Mouse (Mus musculus): ENCODE results near the gene Gpld1. TPM values are rescaled to one million over a fixed set of nuclear protein-coding genes. Genes with fewer than 3 reads are reported as not detected.
A peak's percentile ranks its signal among the peaks of the same experiment; 100 is the strongest.

Gene Gpld1
- total and polyA plus RNA-seq, 2 experiments from 2014 or later: 3.8 to 5.5 TPM

DNA sequence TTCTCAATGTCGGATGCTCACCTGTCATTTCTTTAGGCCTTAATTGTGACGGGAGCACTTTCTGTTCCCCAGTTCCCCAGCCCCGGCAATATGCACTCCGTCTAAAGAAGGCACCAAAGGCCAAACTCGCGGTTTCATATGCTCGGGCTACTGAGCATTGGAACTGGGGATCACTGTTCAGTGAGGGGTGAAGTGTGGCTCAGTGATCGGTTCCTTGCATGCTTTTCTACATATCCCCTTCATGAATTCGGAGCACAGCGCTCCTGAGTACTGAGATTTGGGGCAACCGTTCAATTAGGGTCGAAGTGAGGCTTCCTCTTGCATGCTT is 5.1 kb upstream of the Gpld1 start:
- H3K4me1 ChIP-seq (ENCODE audit: insufficient read depth, low read length): peaks cover 15% of the 10 kb centered on the region; the same call in 1 of the 2 replicates
- WGBS: 14% methylated on average over 12 of the region's 12 CpGs
- H3K4me3 ChIP-seq (ENCODE audit: low read depth, low read length): peak overlapping the region; percentile 50
- no peaks in the 10 kb centered on the region for H3K36me3 ChIP-seq (ENCODE audit: insufficient read depth, low read length)
- peak overlapping the region; percentile 48 for H3K4me2 ChIP-seq (ENCODE audit: low read depth, low read length, poor library complexity, severe bottlenecking)
- H3K27me3 ChIP-seq (ENCODE audit: insufficient read depth, low read length): no peaks in the 10 kb centered on the region
- H3K9me3 ChIP-seq (ENCODE audit: low read length): no peaks in the 10 kb centered on the region
- TF ChIP-seq CTCF (IDR thresholded peaks at IDR 0.05): no peak
- ATAC-seq (ENCODE audit: low FRiP score) (peak; percentile 35; the same call in 1 of the 2 replicates), DNase-seq (ENCODE audit: low spot score) (no peak)
- H3K9ac ChIP-seq (replicated peaks; ENCODE audit: low read length, poor library complexity, severe bottlenecking): peak overlapping the region; percentile 77
- H3K27ac ChIP-seq (ENCODE audit: low read depth, low read length): peak overlapping the region; percentile 79

DNA sequence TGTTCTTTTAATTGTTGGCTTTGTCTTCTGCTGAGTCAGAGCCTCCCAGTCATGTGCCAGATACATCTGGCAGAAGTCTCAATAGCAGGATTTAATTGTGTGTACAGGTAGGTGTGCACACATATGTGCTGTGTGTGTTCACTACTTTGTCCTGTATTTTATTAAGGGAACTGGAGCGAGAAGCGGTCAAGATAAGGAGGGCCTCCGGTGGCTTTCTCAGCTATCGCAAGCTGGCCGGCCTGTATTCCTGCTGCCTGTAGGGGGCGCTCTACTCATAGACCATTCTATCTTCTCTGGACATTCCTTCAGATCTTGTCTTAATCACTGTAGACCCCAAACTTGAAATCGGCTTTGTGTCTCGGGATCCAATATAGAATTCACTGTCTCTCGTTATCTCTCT is 4.3 kb upstream of the Gpld1 start:
- H3K4me3 ChIP-seq (ENCODE audit: low read depth, low read length): no peak overlapping the region
- H3K4me1 ChIP-seq (ENCODE audit: insufficient read depth, low read length): peaks cover 15% of the 10 kb centered on the region; the same call in 1 of the 2 replicates
- no peak for ATAC-seq (ENCODE audit: low FRiP score)
- peak; percentile 75 for DNase-seq (ENCODE audit: low spot score)
- TF ChIP-seq CTCF (IDR thresholded peaks at IDR 0.05): peak; percentile 80
- no peaks in the 10 kb centered on the region for H3K36me3 ChIP-seq (ENCODE audit: insufficient read depth, low read length)
- H3K27ac ChIP-seq (ENCODE audit: low read depth, low read length): no peak overlapping the region
- no peak overlapping the region for H3K9ac ChIP-seq (replicated peaks; ENCODE audit: low read length, poor library complexity, severe bottlenecking)
- no peak overlapping the region for H3K4me2 ChIP-seq (ENCODE audit: low read depth, low read length, poor library complexity, severe bottlenecking)
- WGBS: 33% methylated on average over 9 of the region's 9 CpGs
- no peaks in the 10 kb centered on the region for H3K9me3 ChIP-seq (ENCODE audit: low read length)
- no peaks in the 10 kb centered on the region for H3K27me3 ChIP-seq (ENCODE audit: insufficient read depth, low read length)

DNA sequence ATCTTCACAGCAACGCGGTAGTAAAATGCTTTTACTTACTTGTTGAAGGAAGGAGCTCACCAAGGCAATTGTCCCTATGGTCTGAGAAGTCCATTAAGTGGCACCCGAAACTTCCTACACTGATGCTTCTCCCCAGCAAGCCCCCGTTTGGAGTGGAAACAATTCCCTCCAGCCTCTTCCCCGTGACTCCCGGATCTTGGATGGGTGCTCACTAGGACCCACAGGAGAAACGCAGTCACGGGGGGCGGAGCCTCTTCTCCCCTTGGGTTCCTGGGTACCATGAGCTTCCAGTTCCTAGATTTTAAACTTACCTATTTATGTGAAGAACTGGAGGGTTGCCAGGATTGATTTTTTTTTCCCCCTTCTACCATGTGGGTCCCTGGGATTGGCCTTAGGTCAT is 3.5 kb upstream of the Gpld1 start:
- no peak for ATAC-seq (ENCODE audit: low FRiP score)

DNA sequence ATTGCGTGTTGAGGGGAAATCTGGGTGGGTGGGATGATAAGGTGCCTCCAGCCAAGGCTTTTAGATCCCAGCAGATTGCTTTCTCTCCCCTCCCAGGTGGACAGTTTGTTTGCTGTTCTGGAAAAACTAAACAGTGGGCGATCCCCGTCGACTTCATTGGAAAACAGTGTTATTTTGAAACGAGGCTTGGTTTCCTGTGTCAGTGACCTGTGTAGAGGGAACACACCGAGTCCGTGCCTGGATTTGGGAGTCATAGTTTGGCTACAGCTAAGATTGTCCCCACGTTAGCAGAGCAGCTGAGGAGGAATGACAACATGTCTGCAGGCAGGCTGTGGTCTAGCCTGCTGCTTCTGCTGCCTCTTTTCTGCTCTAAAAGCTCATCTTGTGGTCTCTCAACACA is 351 bp downstream of the Gpld1 start:
- DNase-seq (ENCODE audit: low spot score) (no peak), ATAC-seq (ENCODE audit: low FRiP score) (no peak)
- no peak overlapping the region for H3K4me2 ChIP-seq (ENCODE audit: low read depth, low read length, poor library complexity, severe bottlenecking)
- no peaks in the 10 kb centered on the region for H3K27me3 ChIP-seq (ENCODE audit: insufficient read depth, low read length)
- no peaks in the 10 kb centered on the region for H3K36me3 ChIP-seq (ENCODE audit: insufficient read depth, low read length)
- peaks cover 6% of the 10 kb centered on the region; the same call in 1 of the 2 replicates for H3K4me1 ChIP-seq (ENCODE audit: insufficient read depth, low read length)
- H3K9ac ChIP-seq (replicated peaks; ENCODE audit: low read length, poor library complexity, severe bottlenecking): no peak overlapping the region
- H3K9me3 ChIP-seq (ENCODE audit: low read length): no peaks in the 10 kb centered on the region
- WGBS: 82% methylated on average over 8 of the region's 8 CpGs
- TF ChIP-seq CTCF (IDR thresholded peaks at IDR 0.05): no peak
- H3K27ac ChIP-seq (ENCODE audit: low read depth, low read length): no peak overlapping the region
- H3K4me3 ChIP-seq (ENCODE audit: low read depth, low read length): no peak overlapping the region

More for the DNA sequence above, 3.5 kb upstream of the Gpld1 start:
- TF ChIP-seq CTCF (IDR thresholded peaks at IDR 0.05): no peak
- Histone ChIP-seq H3K9me3 (ENCODE audit: low read length) (no peaks in the 10 kb centered on the region), H3K36me3 (ENCODE audit: insufficient read depth, low read length) (no peaks in the 10 kb centered on the region), H3K4me2 (ENCODE audit: low read depth, low read length, poor library complexity, severe bottlenecking) (no peak overlapping the region), H3K4me1 (ENCODE audit: insufficient read depth, low read length) (peaks cover 15% of the 10 kb centered on the region; the same call in 1 of the 2 replicates), H3K9ac (replicated peaks; ENCODE audit: low read length, poor library complexity, severe bottlenecking) (no peak overlapping the region), H3K27ac (ENCODE audit: low read depth, low read length) (no peak overlapping the region), H3K4me3 (ENCODE audit: low read depth, low read length) (no peak overlapping the region), H3K27me3 (ENCODE audit: insufficient read depth, low read length) (no peaks in the 10 kb centered on the region)
- WGBS: 92% methylated on average over 9 of the region's 9 CpGs
- no peak for DNase-seq (ENCODE audit: low spot score)

DNA sequence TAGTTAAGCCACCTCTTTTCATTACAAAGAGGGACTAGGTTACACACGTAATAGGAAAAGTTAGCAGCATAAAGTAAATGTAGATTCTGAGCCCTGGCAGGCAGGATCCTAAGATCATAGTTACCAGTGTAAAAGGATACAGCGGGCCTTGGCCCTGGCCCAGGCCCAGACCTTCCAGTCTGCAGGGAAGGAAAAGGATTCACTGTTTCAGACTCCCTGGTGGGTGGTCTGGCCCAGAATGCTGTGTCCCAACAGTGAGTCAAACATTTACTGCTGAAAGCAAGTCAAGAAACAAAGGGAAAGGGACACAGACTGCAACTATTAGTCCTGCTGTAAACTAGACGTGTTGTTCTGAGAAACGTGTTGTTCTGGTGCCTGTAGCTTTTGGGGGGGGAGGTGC is 2.6 kb downstream of the Gpld1 start:
- H3K9ac ChIP-seq (replicated peaks; ENCODE audit: low read length, poor library complexity, severe bottlenecking): no peak overlapping the region
- no peak for TF ChIP-seq CTCF (IDR thresholded peaks at IDR 0.05)
- H3K36me3 ChIP-seq (ENCODE audit: insufficient read depth, low read length): no peaks in the 10 kb centered on the region
- no peak overlapping the region for H3K27ac ChIP-seq (ENCODE audit: low read depth, low read length)
- no peak overlapping the region for H3K4me2 ChIP-seq (ENCODE audit: low read depth, low read length, poor library complexity, severe bottlenecking)
- peaks cover 3% of the 10 kb centered on the region; the same call in 1 of the 2 replicates for H3K4me1 ChIP-seq (ENCODE audit: insufficient read depth, low read length)
- no peak overlapping the region for H3K4me3 ChIP-seq (ENCODE audit: low read depth, low read length)
- 23% methylated on average over 4 of the region's 4 CpGs for WGBS
- no peaks in the 10 kb centered on the region for H3K27me3 ChIP-seq (ENCODE audit: insufficient read depth, low read length)
- no peaks in the 10 kb centered on the region for H3K9me3 ChIP-seq (ENCODE audit: low read length)
- DNase-seq (ENCODE audit: low spot score): peak; percentile 82
- ATAC-seq (ENCODE audit: low FRiP score): peak; percentile 79

DNA sequence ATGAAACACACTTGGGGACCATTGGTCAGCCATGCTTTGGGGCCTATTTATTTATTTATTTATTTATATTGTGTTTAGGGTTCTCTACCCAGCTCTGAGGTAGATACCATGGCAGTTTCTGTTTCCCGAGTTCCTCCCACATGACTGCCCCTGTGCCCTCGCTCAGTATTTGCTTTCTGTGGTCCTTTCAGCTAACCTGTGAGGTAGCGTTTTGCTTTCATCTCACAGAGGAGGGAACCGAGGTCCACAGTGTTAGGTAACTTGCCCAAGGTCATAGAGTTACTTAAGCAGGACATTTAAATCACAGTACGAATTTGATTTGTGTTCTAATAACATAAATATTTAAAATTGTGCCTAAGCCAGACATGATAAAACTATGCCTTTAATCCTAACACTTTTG is 4.2 kb downstream of the Gpld1 start:
- Histone ChIP-seq H3K36me3 (ENCODE audit: insufficient read depth, low read length) (no peaks in the 10 kb centered on the region), H3K4me1 (ENCODE audit: insufficient read depth, low read length) (no peaks in the 10 kb centered on the region), H3K9ac (replicated peaks; ENCODE audit: low read length, poor library complexity, severe bottlenecking) (no peak overlapping the region), H3K4me2 (ENCODE audit: low read depth, low read length, poor library complexity, severe bottlenecking) (no peak overlapping the region), H3K27ac (ENCODE audit: low read depth, low read length) (no peak overlapping the region), H3K4me3 (ENCODE audit: low read depth, low read length) (no peak overlapping the region), H3K9me3 (ENCODE audit: low read length) (no peaks in the 10 kb centered on the region), H3K27me3 (ENCODE audit: insufficient read depth, low read length) (no peaks in the 10 kb centered on the region)
- ATAC-seq (ENCODE audit: low FRiP score) (no peak), DNase-seq (ENCODE audit: low spot score) (no peak)
- TF ChIP-seq CTCF (IDR thresholded peaks at IDR 0.05): no peak
- 87% methylated on average over 5 of the region's 5 CpGs for WGBS
